Mouse (Mus musculus) heart, embryonic 15.5 days (tissue): ENCODE measurements around the gene Zeb2. TPM values are rescaled to one million over a fixed set of nuclear protein-coding genes. Genes with fewer than 3 reads are reported as not detected.

Source experiments
- ATAC-seq: fragments of 200-750 bp; cut with Nextera tagmentation; replicated peaks from 2 replicates; pipeline ENCODE4 v1.8.0; 2017; ENCODE audit warnings: low read depth, moderate TSS enrichment; ENCODE audit not compliant: insufficient number of reproducible peaks, insufficient read depth, low FRiP score
- H3K27ac ChIP-seq: fragments of 300-500 bp; sonication (generic); 2 replicates; pipeline ENCODE4 v1.5.1; 2015; ENCODE audit warnings: mild to moderate bottlenecking, inconsistent platforms
- H3K27me3 ChIP-seq: fragments of 300-500 bp; sonication (generic); 2 replicates; pipeline ENCODE4 v1.6.1; 2015; ENCODE audit warnings: inconsistent platforms
- H3K36me3 ChIP-seq: fragments of 300-500 bp; sonication (generic); 2 replicates; pipeline ENCODE4 v1.6.1; 2015; ENCODE audit warnings: mild to moderate bottlenecking, inconsistent platforms
- H3K4me1 ChIP-seq: fragments of 300-500 bp; sonication (generic); replicated peaks from 2 replicates; pipeline ENCODE4 v1.6.1; 2015; ENCODE audit warnings: inconsistent platforms
- H3K4me2 ChIP-seq: fragments of 300-500 bp; sonication (generic); 2 replicates; pipeline ENCODE4 v1.6.1; 2015; ENCODE audit warnings: inconsistent platforms, mild to moderate bottlenecking, moderate library complexity
- H3K4me3 ChIP-seq: fragments of 300-500 bp; sonication (generic); 2 replicates; pipeline ENCODE4 v1.5.1; 2015; ENCODE audit warnings: mild to moderate bottlenecking, inconsistent platforms
- H3K9ac ChIP-seq: fragments of 300-500 bp; sonication (generic); 2 replicates; pipeline ENCODE4 v1.6.1; 2015; ENCODE audit warnings: mild to moderate bottlenecking, inconsistent platforms
- H3K9me3 ChIP-seq: fragments of 300-500 bp; sonication (generic); replicated peaks from 2 replicates; pipeline ENCODE4 v1.6.1; 2016; ENCODE audit warnings: inconsistent platforms
- WGBS: fragments of 180-500 bp; shearing (Covaris S2); methylation state at CpG from one replicate; pipeline ENCODE4 v1.1.7; 2015; ENCODE audit warnings: mixed read lengths; 5-methylcytosine and 5-hydroxymethylcytosine counted together
- microRNA-seq: library from miRNA; unstranded; fragments of <30 nt; microRNA quantifications from one replicate; pipeline ENCODE4, GENCODE M21; 2016
- polyA plus RNA-seq: library from polyadenylated mRNA; unstranded; fragments of >200 nt; fragmentation: Nextera tagmentation; extraction: Ambion mirVana; gene quantifications from 2 replicates; pipeline ENCODE4 v1.2.1, GENCODE M21; 2015

The Zeb2 gene
- polyA plus RNA-seq, 1 experiment from 2014 or later: 21.4 TPM

GRCm38 (mm10) chr2:44955506-44955905, 161.7 kb downstream of the Zeb2 start:
- Histone ChIP-seq H3K27ac (no peak overlapping the region), H3K4me3 (no peak overlapping the region), H3K36me3 (no peaks in the 10 kb centered on the region), H3K9ac (no peak overlapping the region), H3K9me3 (no peaks in the 10 kb centered on the region), H3K4me1 (peaks cover 21% of the 10 kb centered on the region), H3K4me2 (no peak overlapping the region), H3K27me3 (no peaks in the 10 kb centered on the region)
- ATAC-seq: no peak
- 78% methylated on average over 6 of the region's 6 CpGs for WGBS

DNA sequence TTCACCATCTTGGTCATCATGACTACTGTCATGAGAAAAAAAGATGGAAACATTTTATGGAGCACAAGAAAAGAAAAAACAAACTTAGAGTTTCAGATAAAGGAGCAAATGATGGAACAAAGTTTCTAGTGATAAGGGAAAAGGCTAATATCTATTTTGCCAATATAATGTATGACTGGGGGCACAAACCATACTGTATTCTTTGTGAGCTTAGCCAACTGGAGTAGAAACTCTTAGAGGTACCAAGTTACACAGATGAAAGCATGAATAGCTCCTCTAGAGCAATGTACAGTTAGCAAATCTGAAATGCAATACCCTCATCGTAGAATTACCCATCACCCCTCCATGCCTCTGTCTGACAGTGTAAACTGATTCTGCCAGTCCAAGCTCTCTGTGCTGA, 163.0 kb downstream of the Zeb2 start:
- ATAC-seq: no peak
- Histone ChIP-seq H3K4me3 (no peak overlapping the region), H3K27me3 (no peaks in the 10 kb centered on the region), H3K9ac (no peak overlapping the region), H3K4me2 (no peak overlapping the region), H3K27ac (no peak overlapping the region), H3K9me3 (no peaks in the 10 kb centered on the region), H3K4me1 (peaks cover 21% of the 10 kb centered on the region), H3K36me3 (no peaks in the 10 kb centered on the region)
- 33% methylated on average over 1 of the region's 1 CpGs for WGBS

DNA sequence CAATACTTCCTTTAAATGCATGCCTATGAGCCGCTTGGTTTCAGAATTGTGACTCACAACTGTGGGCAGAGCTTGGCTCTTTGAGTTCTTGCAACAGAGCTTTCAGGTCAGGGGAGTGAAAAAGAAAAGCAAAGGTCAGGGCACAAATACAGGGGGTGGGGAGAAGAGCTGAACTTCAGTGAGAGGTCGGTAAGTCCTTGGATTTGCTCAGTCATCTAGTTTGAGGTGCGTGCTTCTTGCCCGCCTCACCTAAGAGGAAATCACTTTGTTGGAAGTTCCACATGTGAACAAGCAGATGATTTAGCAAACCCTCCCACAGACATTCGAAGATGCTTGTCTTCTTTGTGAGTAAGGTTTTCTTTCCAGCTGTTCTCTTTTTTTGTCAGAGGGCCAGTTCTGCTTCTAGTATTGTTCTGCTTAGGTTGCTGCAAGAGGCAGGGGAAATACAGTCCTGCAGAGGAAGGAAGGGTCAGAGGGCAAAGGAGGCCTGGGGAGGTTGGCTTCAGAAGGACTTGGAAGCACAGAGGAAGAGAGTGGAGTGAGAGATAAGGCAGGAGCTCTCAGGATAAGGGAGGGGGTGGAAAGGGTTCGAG, 164.3 kb downstream of the Zeb2 start:
- peak; percentile 75; the same call in 1 of the 2 replicates for ATAC-seq
- WGBS: 37% methylated on average over 6 of the region's 6 CpGs
- Histone ChIP-seq H3K4me3 (no peak overlapping the region), H3K9ac (no peak overlapping the region), H3K4me2 (no peak overlapping the region), H3K4me1 (peaks cover 21% of the 10 kb centered on the region), H3K27ac (peak overlapping the region; percentile 65), H3K36me3 (no peaks in the 10 kb centered on the region), H3K27me3 (no peaks in the 10 kb centered on the region), H3K9me3 (no peaks in the 10 kb centered on the region)

GRCm38 (mm10) chr2:44951651-44952213, 165.5 kb downstream of the Zeb2 start:
- Histone ChIP-seq H3K9me3 (no peaks in the 10 kb centered on the region), H3K27me3 (no peaks in the 10 kb centered on the region), H3K27ac (peak overlapping the region; percentile 60), H3K4me1 (peaks cover 21% of the 10 kb centered on the region), H3K4me2 (no peak overlapping the region), H3K9ac (no peak overlapping the region), H3K4me3 (no peak overlapping the region), H3K36me3 (no peaks in the 10 kb centered on the region)
- 34% methylated on average over 4 of the region's 4 CpGs for WGBS
- no peak; the same call in 1 of the 2 replicates for ATAC-seq

DNA sequence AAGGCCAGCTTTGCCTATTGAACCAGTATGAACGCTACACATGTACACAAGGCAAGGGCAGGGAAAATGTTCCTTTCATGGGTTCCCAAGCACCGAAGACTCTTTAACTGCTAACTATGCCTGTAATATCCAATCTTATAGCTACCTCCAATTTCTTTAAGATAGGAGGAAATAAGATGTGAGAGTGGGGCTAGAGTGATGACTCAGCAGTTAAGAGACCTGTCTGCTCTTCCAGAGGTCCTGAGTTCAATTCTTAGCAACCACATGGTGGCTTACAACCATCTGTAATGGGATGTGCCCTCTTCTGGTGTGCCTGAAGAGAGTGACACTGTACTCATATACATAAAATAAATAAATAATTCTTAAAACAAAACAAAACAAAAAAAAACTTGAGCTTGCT, 172.5 kb downstream of the Zeb2 start:
- no peak overlapping the region for H3K4me2 ChIP-seq
- no peaks in the 10 kb centered on the region for H3K36me3 ChIP-seq
- H3K4me3 ChIP-seq: no peak overlapping the region
- H3K4me1 ChIP-seq: no peaks in the 10 kb centered on the region
- ATAC-seq: no peak
- H3K27me3 ChIP-seq: no peaks in the 10 kb centered on the region
- no peaks in the 10 kb centered on the region for H3K9me3 ChIP-seq
- no peak overlapping the region for H3K9ac ChIP-seq
- no peak overlapping the region for H3K27ac ChIP-seq
- WGBS: 90% methylated on average over 2 of the region's 2 CpGs

Small RNAs within 50 kb of the gene (microRNA-seq; reads per million reads assigned to microRNA genes)
- 0.84 reads per million for gene Mir5129

Other genes with a start within 250 kb of the Zeb2 start
- gene Gtdc1, start 189.7 kb downstream of the Zeb2 start, polyA plus RNA-seq: 7.8 and 9.7 TPM in 2 replicates